Mouse (Mus musculus) spleen, embryonic (tissue): ENCODE measurements around the gene Ssr3.

Experiments used
- CTCF ChIA-PET: fragments of 350-600 bp; sonication (Branson Sonifier 250); formaldehyde crosslinking; loops from one replicate; lab custom pipeline; 2022; lab: Charles Lee

The Ssr3 gene

GRCm38 (mm10) chr3:65374729-65375128 lies 17.7 kb downstream of the Ssr3 start:
- CTCF ChIA-PET, result no interaction called here

GRCm38 (mm10) chr3:65373594-65374182 lies 18.7 kb downstream of the Ssr3 start:
- CTCF ChIA-PET, result no interaction called here

GRCm38 (mm10) chr3:65372552-65372951 lies 19.9 kb downstream of the Ssr3 start:
- CTCF ChIA-PET, result no interaction called here

- CTCF ChIA-PET, result no interaction called here
Measured at GRCm38 (mm10) chr3:65367944-65368343, 24.5 kb downstream of the Ssr3 start.

- CTCF ChIA-PET, result no interaction called here
Measured at GRCm38 (mm10) chr3:65365921-65366710, 26.3 kb downstream of the Ssr3 start.

GRCm38 (mm10) chr3:65365184-65365583 lies 27.2 kb downstream of the Ssr3 start:
- CTCF ChIA-PET, result no interaction called here

- CTCF ChIA-PET, result no interaction called here
Measured at GRCm38 (mm10) chr3:65363438-65363837, 29.0 kb downstream of the Ssr3 start.

GRCm38 (mm10) chr3:65360163-65360969 lies 32.1 kb downstream of the Ssr3 start:
- CTCF ChIA-PET, result no interaction called here

GRCm38 (mm10) chr3:65358841-65359240 lies 33.6 kb downstream of the Ssr3 start:
- CTCF ChIA-PET, result no interaction called here

- CTCF ChIA-PET, result interaction anchor here (0.6 kb wide), 1 partner anchor 182 kb away, joined by 14 read pairs; no protein-coding TSS in a partner anchor
Measured at GRCm38 (mm10) chr3:65358275-65358674, 34.1 kb downstream of the Ssr3 start.

GRCm38 (mm10) chr3:65355479-65355878 lies 36.9 kb downstream of the Ssr3 start:
- CTCF ChIA-PET, result no interaction called here

- CTCF ChIA-PET, result no interaction called here
Measured at GRCm38 (mm10) chr3:65353263-65354037, 39.0 kb downstream of the Ssr3 start.

GRCm38 (mm10) chr3:65352278-65353127 lies 39.9 kb downstream of the Ssr3 start:
- CTCF ChIA-PET, result interaction anchor here (1.0 kb wide), 1 partner anchor 33 kb away, joined by 8 read pairs; no protein-coding TSS in a partner anchor

GRCm38 (mm10) chr3:65346176-65346575 lies 46.2 kb downstream of the Ssr3 start:
- CTCF ChIA-PET, result no interaction called here

GRCm38 (mm10) chr3:65340173-65340951 lies 52.1 kb downstream of the Ssr3 start:
- CTCF ChIA-PET, result no interaction called here

GRCm38 (mm10) chr3:65337835-65338464 lies 54.5 kb downstream of the Ssr3 start:
- CTCF ChIA-PET, result no interaction called here
